ENCODE assay signal across 10 mouse cellular contexts in genomic region chr7:31002650-31003049, GRCm38 (mm10). TPM values are rescaled to one million over a fixed set of nuclear protein-coding genes. Genes with fewer than 3 reads are reported as not detected.
DNase-seq lines count a peak whose midpoint lies in the region; ATAC-seq and TF ChIP-seq lines count a peak whose summit lies in the region.
"Had no signal": no experiment of that assay in that cellular context is flagged by ENCODE, and none has a peak within 500 bp of the region (broad histone marks: within the 10 kb centered on the region; RNA-seq: fewer than 3 reads in every experiment).

No protein-coding gene starts in this region.

- no peaks in the 10 kb centered on the region for H3K27me3 ChIP-seq in heart, embryonic 16.5 days (ENCODE audit: control insufficient read depth, insufficient read depth, low read length)
- H3K27me3 ChIP-seq in lung, embryonic 14.5 days (ENCODE audit: insufficient read depth, low read length): no peaks in the 10 kb centered on the region
- H3K27me3 ChIP-seq: neural tube, embryonic 12.5 days had no signal

- TF ChIP-seq CTCF in lung, embryonic 14.5 days (IDR thresholded peaks at IDR 0.05; ENCODE audit: low read depth): no peak

- H3K4me1 ChIP-seq in heart, embryonic 16.5 days (ENCODE audit: control insufficient read depth, insufficient read depth, low read length): peaks cover 16% of the 10 kb centered on the region
- peaks cover 12% of the 10 kb centered on the region for H3K4me1 ChIP-seq in lung, embryonic 14.5 days (ENCODE audit: insufficient read depth)

- 41% methylated on average over 8 of the region's 8 CpGs for WGBS in heart, embryonic 16.5 days
- WGBS in lung, embryonic 14.5 days: 56% methylated on average over 8 of the region's 8 CpGs

- H3K9ac ChIP-seq in heart, embryonic 16.5 days (ENCODE audit: low read length): no peak overlapping the region
- H3K9ac ChIP-seq in lung, embryonic 14.5 days: no peak overlapping the region
- H3K9ac ChIP-seq: neural tube, embryonic 12.5 days had no signal

- no peak overlapping the region for H3K4me3 ChIP-seq in heart, embryonic 16.5 days (ENCODE audit: low read length)
- H3K4me3 ChIP-seq in lung, embryonic 14.5 days (ENCODE audit: low read depth, low read length): no peak overlapping the region
- H3K4me3 ChIP-seq: neural tube, embryonic 12.5 days had no signal

- peak overlapping the region; percentile 19 for H3K27ac ChIP-seq in heart, embryonic 16.5 days (ENCODE audit: low read length)
- H3K27ac ChIP-seq in lung, embryonic 14.5 days (ENCODE audit: low read depth): no peak overlapping the region
- H3K27ac ChIP-seq: neural tube, embryonic 12.5 days had no signal

- H3K36me3 ChIP-seq in heart, embryonic 16.5 days (ENCODE audit: control insufficient read depth, insufficient read depth): no peaks in the 10 kb centered on the region
- H3K36me3 ChIP-seq in lung, embryonic 14.5 days (ENCODE audit: insufficient read depth): no peaks in the 10 kb centered on the region
- H3K36me3 ChIP-seq: neural tube, embryonic 12.5 days had no signal

- no peaks in the 10 kb centered on the region for H3K9me3 ChIP-seq in heart, embryonic 16.5 days (replicated peaks; ENCODE audit: control insufficient read depth, low read length)
- no peaks in the 10 kb centered on the region for H3K9me3 ChIP-seq in lung, embryonic 14.5 days (ENCODE audit: low read depth, low read length)
- H3K9me3 ChIP-seq: neural tube, embryonic 12.5 days had no signal

- H3K4me2 ChIP-seq in heart, embryonic 16.5 days (ENCODE audit: low read depth, low read length): no peak overlapping the region
- H3K4me2 ChIP-seq in lung, embryonic 14.5 days: no peak overlapping the region
- H3K4me2 ChIP-seq: neural tube, embryonic 12.5 days had no signal

- DNase-seq in adrenal gland, adult 2 months: peak; percentile 58
- no peak for DNase-seq in adrenal gland, postnatal 4 days (ENCODE audit: low spot score in 2 of 2)
- DNase-seq in lung, embryonic 14.5 days: peak; percentile 47
- peak; percentile 78 to 83 for DNase-seq in spleen, postnatal 36 days (ENCODE audit: low spot score in 2 of 2)
- DNase-seq in ovary, postnatal 14 days (ENCODE audit: low spot score): no peak
- DNase-seq in gastrocnemius, adult 18-20 months (ENCODE audit: low spot score): no peak
- DNase-seq in right cerebral cortex, postnatal 36 days (ENCODE audit: low spot score in 2 of 2): no peak

- no peak; the same call in 1 of the 2 replicates for ATAC-seq in heart, embryonic 16.5 days (replicated peaks; ENCODE audit: extremely low read depth, insufficient read depth, low FRiP score)
- ATAC-seq in lung, embryonic 14.5 days (ENCODE audit: insufficient read depth): peak; percentile 7; the same call in 1 of the 2 replicates

RNA-seq across cellular contexts. Expression of gene Fam187b, which starts 29.1 kb away (rescaled TPM):
- total RNA-seq in adrenal gland, adult 2 months (2021): under 1 TPM; 0.37 to 0.59 TPM
- polyA plus RNA-seq in adrenal gland, adult 2 months (2012; rRNA removed): 0.18 and 0.38 TPM in 2 replicates
- total RNA-seq in adrenal gland, postnatal 4 days (2021): under 1 TPM; 0.68 to 0.98 TPM
- polyA plus RNA-seq in heart, embryonic 16.5 days (2015; fragmentation: Nextera tagmentation; extraction: Ambion mirVana): 0.70 and 0.90 TPM in 2 replicates
- polyA plus RNA-seq in lung, embryonic 14.5 days (2014; fragmentation: Nextera tagmentation; extraction: Ambion mirVana): 3.6 and 4.9 TPM in 2 replicates
- total RNA-seq in gastrocnemius, adult 18-20 months (2021): not detected
- polyA plus RNA-seq: C2C12 had no signal

RNA-seq across cellular contexts. Expression of gene Lsr, which starts 29.4 kb away (rescaled TPM):
- total RNA-seq in adrenal gland, adult 2 months (2021): 10 to 100 TPM in 1 of 2 experiments, 1 to 10 TPM in 1; 9.2 to 13.7 TPM
- 17.5 and 24.0 TPM in 2 replicates for polyA plus RNA-seq in adrenal gland, adult 2 months (2012; rRNA removed)
- 10 to 100 TPM; 15.2 to 17.6 TPM for total RNA-seq in adrenal gland, postnatal 4 days (2021)
- 10.8 and 14.5 TPM in 2 replicates for polyA plus RNA-seq in heart, embryonic 16.5 days (2015; fragmentation: Nextera tagmentation; extraction: Ambion mirVana)
- 66.2 and 67.4 TPM in 2 replicates for polyA plus RNA-seq in lung, embryonic 14.5 days (2014; fragmentation: Nextera tagmentation; extraction: Ambion mirVana)
- under 1 TPM; 0.30 to 0.55 TPM for total RNA-seq in gastrocnemius, adult 18-20 months (2021)

RNA-seq across cellular contexts. Expression of gene Fxyd5, which starts 39.6 kb away (rescaled TPM):
- 100 to 1,000 TPM in 1 of 2 experiments, 10 to 100 TPM in 1; 61.4 to 112 TPM for total RNA-seq in adrenal gland, adult 2 months (2021)
- polyA plus RNA-seq in adrenal gland, adult 2 months (2012; rRNA removed): 51.0 and 53.5 TPM in 2 replicates
- total RNA-seq in adrenal gland, postnatal 4 days (2021): 10 to 100 TPM; 30.0 to 31.2 TPM
- 44.7 and 46.7 TPM in 2 replicates for polyA plus RNA-seq in heart, embryonic 16.5 days (2015; fragmentation: Nextera tagmentation; extraction: Ambion mirVana)
- 40.4 and 43.9 TPM in 2 replicates for polyA plus RNA-seq in lung, embryonic 14.5 days (2014; fragmentation: Nextera tagmentation; extraction: Ambion mirVana)
- total RNA-seq in gastrocnemius, adult 18-20 months (2021): 10 to 100 TPM in 1 of 2 experiments, 1 to 10 TPM in 1; 7.6 to 13.4 TPM

RNA-seq across cellular contexts. Expression of gene Usf2, which starts 46.0 kb away (rescaled TPM):
- total RNA-seq in adrenal gland, adult 2 months (2021): 100 to 1,000 TPM; 146 to 166 TPM
- 376 and 393 TPM in 2 replicates for polyA plus RNA-seq in adrenal gland, adult 2 months (2012; rRNA removed)
- 100 to 1,000 TPM; 113 to 125 TPM for total RNA-seq in adrenal gland, postnatal 4 days (2021)
- polyA plus RNA-seq in heart, embryonic 16.5 days (2015; fragmentation: Nextera tagmentation; extraction: Ambion mirVana): 15.5 and 16.6 TPM in 2 replicates
- polyA plus RNA-seq in lung, embryonic 14.5 days (2014; fragmentation: Nextera tagmentation; extraction: Ambion mirVana): 21.8 and 23.3 TPM in 2 replicates
- total RNA-seq in gastrocnemius, adult 18-20 months (2021): 10 to 100 TPM; 80.6 to 92.8 TPM

RNA-seq across cellular contexts. Expression of gene Fxyd7, which starts 48.6 kb away (rescaled TPM):
- 1 to 10 TPM; 1.3 to 1.4 TPM for total RNA-seq in adrenal gland, adult 2 months (2021)
- polyA plus RNA-seq in adrenal gland, adult 2 months (2012; rRNA removed): 4.4 and 9.9 TPM in 2 replicates
- total RNA-seq in adrenal gland, postnatal 4 days (2021): 10 to 100 TPM in 1 of 2 experiments, 1 to 10 TPM in 1; 8.9 to 13.3 TPM
- polyA plus RNA-seq in heart, embryonic 16.5 days (2015; fragmentation: Nextera tagmentation; extraction: Ambion mirVana): 1.1 TPM in 2 replicates
- 9.1 and 9.8 TPM in 2 replicates for polyA plus RNA-seq in lung, embryonic 14.5 days (2014; fragmentation: Nextera tagmentation; extraction: Ambion mirVana)
- 1 to 10 TPM in 1 of 2 experiments, under 1 TPM in 1; 0.94 to 1.2 TPM for total RNA-seq in gastrocnemius, adult 18-20 months (2021)
- polyA plus RNA-seq: C2C12 had no signal

Comparison
In these comparisons a context has a peak if more than half of its experiments do, and no peak if none do; other contexts are left out.
1. DNase-seq: peak in adrenal gland, adult 2 months (single experiment), lung, embryonic 14.5 days (single experiment) and spleen, postnatal 36 days (2 of 2); none in adrenal gland, postnatal 4 days (0 of 2), ovary, postnatal 14 days (single experiment), gastrocnemius, adult 18-20 months (single experiment) and right cerebral cortex, postnatal 36 days (0 of 2).
2. RNA of gene Lsr, which starts 29.4 kb away (total RNA-seq): 15.2 to 17.6 TPM in adrenal gland, postnatal 4 days and 9.2 to 13.7 TPM in adrenal gland, adult 2 months; 0.30 to 0.55 TPM in gastrocnemius, adult 18-20 months; every median in the first group is over 4 times any median in the second.